Mouse (Mus musculus) brain, adult 2 months (tissue): ENCODE results near the gene Krt39.

ENCODE experiments used
- DNase-seq: peaks from one replicate; pipeline ENCODE4 v3.0.0; 2011; ENCODE audit warnings: low read depth, low spot score

Krt39 gene

GRCm38 (mm10) chr11:99471946-99472345 lies 49.2 kb downstream of the Krt39 start:
- DNase-seq, result no peak

- no peak for DNase-seq
Observed at GRCm38 (mm10) chr11:99469228-99469627, 51.9 kb downstream of the Krt39 start.

GRCm38 (mm10) chr11:99468566-99468965 lies 52.6 kb downstream of the Krt39 start:
- no peak for DNase-seq

GRCm38 (mm10) chr11:99466316-99466715 lies 54.8 kb downstream of the Krt39 start:
- peak; percentile 81 for DNase-seq

DNA sequence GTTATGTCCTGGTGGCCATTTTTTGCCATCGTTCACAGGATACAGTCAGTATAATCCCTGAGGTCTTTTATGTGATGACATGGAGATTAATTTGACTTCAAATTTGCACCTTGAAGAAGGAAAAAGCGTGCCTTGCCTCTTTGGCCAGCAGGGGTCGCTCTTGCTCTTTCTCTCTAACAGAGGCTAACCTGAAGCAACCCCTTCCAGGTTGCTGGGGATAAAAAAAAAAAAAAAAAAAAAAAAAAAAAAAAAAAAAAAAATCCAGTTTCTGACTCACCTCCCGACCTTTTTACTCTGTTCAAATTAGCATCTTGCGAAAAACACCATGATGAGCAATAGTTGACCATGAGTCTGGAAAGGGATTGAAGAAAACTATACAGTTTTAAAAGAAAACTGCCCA lies 56.3 kb downstream of the Krt39 start:
- DNase-seq, result peak; percentile 91
